Mouse (Mus musculus) myocyte (in vitro differentiated cells): Measurements from ENCODE around the gene Rps5.
"Not testable (repeated sequence)": the region's sequence is repeated elsewhere in the genome, so short reads cannot be mapped to it uniquely, and the experiment has no call there.

ENCODE experiments used
- CEBPB ChIP-seq: IDR thresholded peaks from 2 replicates; pipeline ENCODE4 v1.6.1; 2011; ENCODE audit warnings: mild to moderate bottlenecking, moderate library complexity; ENCODE audit not compliant: poor library complexity, insufficient read depth, severe bottlenecking
- E2F4 ChIP-seq: IDR thresholded peaks from one replicate; pipeline ENCODE4 v1.6.1; 2011; ENCODE audit warnings: mild to moderate bottlenecking, control low read depth, moderate library complexity; ENCODE audit not compliant: insufficient read depth
- MAX ChIP-seq: IDR thresholded peaks from one replicate; pipeline ENCODE4 v1.6.1; 2011; ENCODE audit warnings: low read depth, mild to moderate bottlenecking, control low read depth
- MYOG ChIP-seq, 3 experiments: IDR thresholded peaks; one replicate each; pipeline ENCODE4 v1.6.1; 2011; ENCODE audit warnings: control low read depth in 2 of 3, low read depth in 2 of 3, mild to moderate bottlenecking in 2 of 3; ENCODE audit not compliant: insufficient read length in 2 of 3, control insufficient read depth in 1 of 3, insufficient read depth in 1 of 3
- POLR2A ChIP-seq: IDR thresholded peaks from one replicate; pipeline ENCODE4 v1.6.1; 2011; ENCODE audit warnings: low read depth, mild to moderate bottlenecking, control low read depth, moderate library complexity; ENCODE audit not compliant: insufficient read length
- POLR2AphosphoS2 ChIP-seq: IDR thresholded peaks from one replicate; pipeline ENCODE4 v1.6.1; 2011; ENCODE audit warnings: low read depth, control low read depth; ENCODE audit not compliant: insufficient read length
- REST ChIP-seq: IDR thresholded peaks from one replicate; pipeline ENCODE4 v1.6.1; 2011; ENCODE audit warnings: mild to moderate bottlenecking, control low read depth, moderate library complexity; ENCODE audit not compliant: insufficient read depth, insufficient read length
- SRF ChIP-seq: IDR thresholded peaks from one replicate; pipeline ENCODE4 v1.6.1; 2011; ENCODE audit warnings: low read depth; ENCODE audit not compliant: control insufficient read depth, insufficient read length
- TCF12 ChIP-seq: IDR thresholded peaks from one replicate; pipeline ENCODE4 v1.6.1; 2011; ENCODE audit warnings: mild to moderate bottlenecking, control low read depth; ENCODE audit not compliant: poor library complexity, insufficient read depth, severe bottlenecking
- USF1 ChIP-seq: IDR thresholded peaks from one replicate; pipeline ENCODE4 v1.6.1; 2011; ENCODE audit warnings: low read depth, mild to moderate bottlenecking, control low read depth, moderate library complexity

DNA sequence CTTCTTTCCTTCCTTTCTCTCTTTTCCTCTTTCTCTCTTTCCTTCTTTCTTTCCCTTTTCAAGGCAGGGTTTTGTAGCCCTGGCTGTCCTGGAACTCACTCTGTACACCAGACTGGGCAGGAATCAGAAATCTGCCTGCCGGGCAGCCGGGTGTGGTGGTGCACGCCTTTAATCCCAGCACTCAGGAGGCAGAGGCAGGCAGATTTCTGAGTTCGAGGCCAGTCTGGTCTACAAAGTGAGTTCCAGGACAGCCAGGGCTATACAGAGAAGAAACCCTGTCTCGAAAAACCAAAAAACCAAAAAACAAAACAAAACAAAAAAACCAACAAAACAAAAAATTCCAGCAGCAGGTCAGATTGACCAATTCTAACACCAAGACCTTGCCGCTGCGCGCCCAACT is 41.6 kb upstream of the Rps5 start:
- not testable (repeated sequence) for TF ChIP-seq MYOG (IDR thresholded peaks at IDR 0.05; ENCODE audit: control insufficient read depth in 1 of 3, insufficient read depth in 1 of 3, insufficient read length in 2 of 3, low read depth in 2 of 3); TCF12; POLR2A; MAX; CEBPB; REST; USF1; E2F4; SRF; POLR2AphosphoS2
